Mouse (Mus musculus) heart, postnatal 0 days (tissue): ENCODE measurements around the gene Snap23. TPM values are rescaled to one million over a fixed set of nuclear protein-coding genes. Genes with fewer than 3 reads are reported as not detected.

Experiments
- ATAC-seq: fragments of 200-750 bp; cut with Nextera tagmentation; 2 replicates; pipeline ENCODE4 v1.8.0; 2017; ENCODE audit warnings: low read depth, moderate number of reproducible peaks, moderate library complexity; ENCODE audit not compliant: insufficient read depth
- DNase-seq: peaks from one replicate; pipeline ENCODE4 v3.0.0-alpha.2; 2016; ENCODE audit warnings: low spot score
- H3K27ac ChIP-seq: fragments of 300-500 bp; sonication (generic); 2 replicates; pipeline ENCODE4 v1.5.1; 2014; ENCODE audit warnings: low read depth, mild to moderate bottlenecking
- H3K27me3 ChIP-seq: fragments of 300-500 bp; sonication (generic); 2 replicates; pipeline ENCODE4 v1.6.1; 2014; ENCODE audit warnings: low read length, mixed read lengths; ENCODE audit not compliant: control insufficient read depth, insufficient read depth
- H3K36me3 ChIP-seq: fragments of 300-500 bp; sonication (generic); replicated peaks from 2 replicates; pipeline ENCODE4 v1.6.1; 2014; ENCODE audit warnings: low read length, mixed read lengths; ENCODE audit not compliant: control insufficient read depth, insufficient read depth
- H3K4me1 ChIP-seq: fragments of 300-500 bp; sonication (generic); 2 replicates; pipeline ENCODE4 v1.6.1; 2014; ENCODE audit warnings: antibody characterized with exemption; ENCODE audit not compliant: control insufficient read depth, insufficient read depth
- H3K4me2 ChIP-seq: fragments of 300-500 bp; sonication (generic); 2 replicates; pipeline ENCODE4 v1.6.1; 2014; ENCODE audit warnings: low read depth, mild to moderate bottlenecking, low read length, moderate library complexity
- H3K4me3 ChIP-seq: fragments of 300-500 bp; sonication (generic); 2 replicates; pipeline ENCODE4 v1.5.1; 2014; ENCODE audit warnings: low read depth, low read length
- H3K9ac ChIP-seq: fragments of 300-500 bp; sonication (generic); replicated peaks from 2 replicates; pipeline ENCODE4 v1.6.1; 2014; ENCODE audit warnings: low read depth, low read length, mixed read lengths
- H3K9me3 ChIP-seq: fragments of 300-500 bp; sonication (generic); replicated peaks from 2 replicates; pipeline ENCODE4 v1.6.1; 2016; ENCODE audit warnings: low read length; ENCODE audit not compliant: control insufficient read depth
- CTCF ChIP-seq: IDR thresholded peaks from 2 replicates; pipeline ENCODE4 v1.5.1; 2016; ENCODE audit warnings: antibody characterized with exemption, control low read depth, low read depth
- EP300 ChIP-seq: IDR thresholded peaks from 2 replicates; pipeline ENCODE4 v1.6.1; 2016; ENCODE audit warnings: antibody characterized with exemption, low read depth
- WGBS: fragments of 180-500 bp; shearing (Covaris S2); extraction: QIAGEN DNeasy Blood & Tissue Kit; methylation state at CpG from one replicate; pipeline ENCODE4 v1.1.7; 2014; 5-methylcytosine and 5-hydroxymethylcytosine counted together
- polyA plus RNA-seq: library from polyadenylated mRNA; unstranded; fragments of >200 nt; fragmentation: Nextera tagmentation; extraction: Ambion mirVana; gene quantifications from 2 replicates; pipeline ENCODE4 v1.2.1, GENCODE M21; 2015
- total RNA-seq: library from RNA; depleted of rRNA; stranded (reverse); fragments of >200 nt; gene quantifications from 2 replicates; pipeline ENCODE4 v1.2.3, GENCODE M21; 2014; ENCODE audit warnings: low replicate concordance; rRNA removed

Snap23 gene
- total RNA-seq (40.2 and 48.1 TPM in 2 replicates), polyA plus RNA-seq (30.1 and 33.2 TPM in 2 replicates)

DNA sequence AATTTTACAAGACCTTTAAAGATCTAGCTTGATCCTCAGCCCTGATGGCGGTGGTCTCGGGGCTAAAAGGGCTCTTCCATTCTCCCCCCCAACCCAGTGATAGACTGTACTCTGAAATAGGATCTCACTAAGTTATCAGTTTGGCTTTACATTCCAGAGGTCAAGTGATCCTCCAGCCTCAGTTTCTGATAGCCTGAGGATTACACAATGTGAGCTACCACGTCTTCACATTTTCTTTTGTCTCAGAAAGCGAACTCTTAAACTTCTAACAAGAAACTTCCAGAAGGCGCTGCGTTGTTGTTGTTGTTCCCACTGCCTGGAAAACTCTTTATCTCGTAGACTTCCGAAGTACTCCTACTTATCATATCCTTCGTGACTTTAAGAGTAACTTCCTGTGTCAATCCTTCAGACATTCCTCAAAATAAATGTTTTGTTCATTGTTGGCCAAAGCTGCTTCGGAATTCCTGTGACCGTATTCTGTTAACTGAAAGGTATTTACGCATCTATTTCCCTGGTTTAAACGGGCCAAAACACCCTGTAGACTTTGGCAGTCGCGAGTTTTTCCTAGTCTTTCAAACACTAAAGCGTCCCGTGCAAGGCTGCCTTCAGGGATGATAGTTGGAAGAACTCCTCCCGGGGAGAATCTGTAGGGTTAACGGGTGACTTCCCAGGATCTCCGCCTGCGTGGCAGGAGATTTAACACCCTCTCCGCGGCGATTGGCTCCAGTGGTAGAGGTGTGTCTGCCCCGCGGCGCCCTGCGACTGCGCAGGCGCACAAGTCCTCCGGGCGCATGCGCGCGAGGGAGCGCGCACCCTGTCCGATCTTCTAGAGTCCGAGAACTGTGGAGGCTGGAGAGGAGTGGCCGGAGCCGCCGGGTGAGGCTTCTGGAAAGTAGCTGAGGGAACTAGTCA lies at the start of gene Snap23:
Snap23 (plus strand) TSS at position 786 of the 912 bp plus-strand sequence.
- Histone ChIP-seq H3K4me1 (peaks cover 6% of the 10 kb centered on the region; the same call in 1 of the 2 replicates), H3K27me3 (no peaks in the 10 kb centered on the region), H3K27ac (peak within 1 kb of the TSS; percentile 95), H3K4me2 (peak within 1 kb of the TSS; percentile 81), H3K4me3 (peak within 1 kb of the TSS; percentile 72), H3K36me3 (0 out of 2 replicates have a peak, but pooled peaks cover 9% of the 10 kb centered on the region), H3K9me3 (no peaks in the 10 kb centered on the region), H3K9ac (peak within 1 kb of the TSS; percentile 85)
- TF ChIP-seq CTCF (no peak), EP300 (0 out of 2 replicates have a peak, but pooled peaks have one; percentile 18)
- under 1% methylated on average over 42 of the region's 42 CpGs for WGBS
- DNase-seq (peak; percentile 96), ATAC-seq (peak; percentile 94)

DNA sequence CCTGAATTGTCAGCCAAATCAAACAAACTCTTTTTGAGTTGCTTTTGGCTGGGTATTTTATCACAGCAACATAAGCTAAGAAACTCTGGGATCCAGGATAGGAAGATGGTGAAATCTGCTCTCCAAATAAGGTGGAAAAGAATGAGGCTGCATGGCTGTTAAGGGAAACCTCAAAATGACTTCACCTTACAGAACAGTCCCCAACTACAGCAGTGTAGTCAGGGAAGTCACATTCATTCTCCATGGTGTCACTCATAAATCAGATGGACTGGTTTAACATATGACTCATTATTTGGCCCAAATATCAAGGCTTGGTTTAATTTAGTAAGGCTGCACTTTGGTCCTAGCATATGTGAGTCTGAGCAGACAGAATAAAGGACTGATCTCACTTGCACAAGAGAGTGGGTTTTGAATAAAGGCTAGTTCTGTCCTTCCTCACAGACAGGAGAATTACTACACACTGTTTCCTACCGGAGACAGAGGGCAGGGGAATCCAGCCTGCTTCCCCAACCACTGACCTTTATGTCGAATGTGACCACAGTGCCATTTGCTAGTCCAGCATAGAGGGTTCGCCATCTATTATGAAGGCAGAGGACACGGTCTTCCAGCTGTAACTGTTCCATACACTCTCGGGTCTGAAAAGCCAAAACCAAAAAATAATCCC lies 48.8 kb upstream of the Snap23 start:
- Histone ChIP-seq H3K36me3 (peaks cover 97% of the 10 kb centered on the region), H3K4me2 (no peak overlapping the region), H3K9ac (no peak overlapping the region), H3K4me1 (no peaks in the 10 kb centered on the region), H3K4me3 (no peak overlapping the region), H3K9me3 (no peaks in the 10 kb centered on the region), H3K27me3 (no peaks in the 10 kb centered on the region), H3K27ac (peak overlapping the region; percentile 48; the same call in 1 of the 2 replicates)
- TF ChIP-seq EP300 (no peak), CTCF (no peak)
- 85% methylated on average over 5 of the region's 5 CpGs for WGBS
- DNase-seq (no peak), ATAC-seq (peak; percentile 53; the same call in 1 of the 2 replicates)

DNA sequence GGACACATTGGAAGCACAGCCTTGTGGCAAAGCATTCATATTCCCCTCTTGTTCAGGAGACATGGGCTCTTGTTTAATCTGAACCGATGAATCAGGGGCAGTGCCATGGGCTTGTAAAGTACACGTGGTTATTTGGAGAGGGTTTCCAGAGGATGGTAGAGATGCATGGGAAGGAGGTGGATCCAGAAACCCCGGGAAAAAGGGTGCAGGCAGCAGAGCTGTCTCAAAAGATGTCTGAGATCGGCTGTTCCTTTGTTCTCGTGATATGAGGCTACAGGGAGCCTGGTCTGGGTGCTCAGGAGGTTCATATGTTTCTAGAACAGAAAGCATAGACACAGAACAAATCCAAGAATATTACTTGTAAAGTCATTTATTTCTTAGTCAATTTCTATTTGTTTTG lies 40.7 kb upstream of the Snap23 start:
- Histone ChIP-seq H3K27ac (no peak overlapping the region), H3K9ac (no peak overlapping the region), H3K4me2 (no peak overlapping the region), H3K36me3 (peaks cover 98% of the 10 kb centered on the region), H3K9me3 (no peaks in the 10 kb centered on the region), H3K4me1 (no peaks in the 10 kb centered on the region), H3K27me3 (no peaks in the 10 kb centered on the region), H3K4me3 (no peak overlapping the region)
- TF ChIP-seq CTCF (no peak), EP300 (no peak)
- WGBS, result 84% methylated on average over 5 of the region's 5 CpGs
- no peak for ATAC-seq
- DNase-seq, result no peak

DNA sequence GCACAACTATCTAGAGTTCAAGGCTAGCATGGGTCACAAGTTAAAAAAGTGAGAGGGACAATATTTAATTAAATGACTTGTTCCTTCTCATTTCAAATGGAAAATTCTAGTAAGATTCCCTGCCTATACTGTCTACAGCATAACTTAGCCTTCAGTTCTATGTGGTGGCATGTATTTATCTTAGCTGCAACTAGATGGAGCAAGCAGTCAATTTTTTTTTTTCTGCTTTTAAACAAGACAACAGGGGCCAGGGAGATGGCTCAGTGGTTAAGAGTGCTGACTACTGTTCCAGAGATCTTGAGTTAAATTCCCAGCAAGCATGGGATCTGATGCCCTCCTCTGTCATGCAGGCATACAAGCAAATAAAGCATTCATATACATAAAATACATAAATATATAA lies 37.9 kb upstream of the Snap23 start:
- DNase-seq, result peak; percentile 28
- TF ChIP-seq CTCF (no peak), EP300 (no peak)
- Histone ChIP-seq H3K4me1 (no peaks in the 10 kb centered on the region), H3K36me3 (peaks cover 96% of the 10 kb centered on the region), H3K27me3 (no peaks in the 10 kb centered on the region), H3K4me3 (no peak overlapping the region), H3K9ac (no peak overlapping the region), H3K27ac (no peak overlapping the region), H3K4me2 (no peak overlapping the region), H3K9me3 (no peaks in the 10 kb centered on the region)
- ATAC-seq, result no peak

DNA sequence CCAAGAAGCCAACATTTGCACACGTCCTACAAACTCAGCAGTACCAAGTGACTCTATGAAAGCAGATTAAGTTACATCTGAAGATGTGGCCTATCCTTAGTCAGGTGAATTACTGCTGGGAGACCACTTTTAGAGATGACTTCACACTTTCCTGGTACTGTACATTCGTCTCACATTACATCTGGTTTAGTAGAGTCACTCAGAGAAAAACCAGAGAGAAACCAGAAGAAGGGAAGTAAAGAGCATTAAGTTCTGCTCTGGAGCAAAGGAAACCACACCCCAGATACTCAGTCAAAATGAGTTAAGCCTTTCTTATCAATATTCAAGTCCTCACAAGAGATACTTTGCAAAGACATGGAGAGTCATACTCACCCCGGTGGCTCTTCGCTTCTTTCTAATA lies 36.2 kb upstream of the Snap23 start:
- Histone ChIP-seq H3K36me3 (peaks cover 91% of the 10 kb centered on the region), H3K4me3 (no peak overlapping the region), H3K4me1 (no peaks in the 10 kb centered on the region), H3K27me3 (no peaks in the 10 kb centered on the region), H3K4me2 (no peak overlapping the region), H3K9ac (no peak overlapping the region), H3K27ac (peak overlapping the region; percentile 11; the same call in 1 of the 2 replicates), H3K9me3 (no peaks in the 10 kb centered on the region)
- no peak for DNase-seq
- ATAC-seq, result no peak
- TF ChIP-seq CTCF (no peak), EP300 (no peak)
- WGBS, result 80% methylated on average over 4 of the region's 4 CpGs
